Mouse (Mus musculus): ENCODE measurements around the gene Papola.

DNA sequence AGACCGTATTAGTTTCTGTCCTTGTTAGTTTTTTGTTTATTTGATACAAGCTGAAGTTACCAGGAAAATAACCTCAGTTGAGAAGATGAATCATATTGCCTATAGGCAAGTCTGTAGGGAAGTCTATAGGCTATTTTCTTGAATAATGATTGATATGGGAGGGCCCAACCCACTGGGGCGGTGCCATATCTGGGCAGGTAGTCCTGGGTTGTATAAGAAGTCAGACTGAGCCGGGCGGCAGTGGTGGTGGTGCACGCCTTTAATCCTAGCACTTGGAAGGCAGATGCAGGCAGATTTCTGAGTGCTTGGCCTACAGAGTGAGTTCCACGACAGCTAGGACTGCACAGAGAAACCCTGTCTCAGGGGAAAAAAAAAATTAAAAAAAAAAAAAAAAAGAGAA lies 5.4 kb downstream of the Papola start:
- TF ChIP-seq USF1 (IDR thresholded peaks at IDR 0.05; ENCODE audit: low read depth) (no peak), MYOG (IDR thresholded peaks at IDR 0.05; ENCODE audit: control insufficient read depth in 1 of 3, insufficient read depth in 1 of 3, insufficient read length in 2 of 3, low read depth in 2 of 3) (no peak), POLR2A (IDR thresholded peaks at IDR 0.05; ENCODE audit: insufficient read length, low read depth) (no peak), TCF12 (IDR thresholded peaks at IDR 0.05; ENCODE audit: insufficient read depth, poor library complexity, severe bottlenecking) (no peak), POLR2AphosphoS2 (IDR thresholded peaks at IDR 0.05; ENCODE audit: insufficient read length, low read depth) (no peak)
